Mouse (Mus musculus) heart, postnatal 25 days (tissue): ENCODE measurements around the gene Kcnc3. TPM values are rescaled to one million over a fixed set of nuclear protein-coding genes. Genes with fewer than 3 reads are reported as not detected.
A peak's percentile ranks its signal among the peaks of the same experiment; 100 is the strongest.

Source experiments
- DNase-seq: peaks from one replicate; pipeline ENCODE4 v3.0.0; 2022; ENCODE audit warnings: low spot score
- intact Hi-C: fragments of 180-260 bp; cut with DNase I; formaldehyde crosslinking; loops from one replicate; pipeline ENCODE4 v1.15.1; 2025
- total RNA-seq, 2 experiments: library from RNA; stranded (reverse); gene quantifications; 2 replicates each; pipeline ENCODE4 v1.2.3; 2021

Gene Kcnc3
- total RNA-seq, 2 experiments from 2014 or later, result 1.9 to 2.3 TPM

DNA sequence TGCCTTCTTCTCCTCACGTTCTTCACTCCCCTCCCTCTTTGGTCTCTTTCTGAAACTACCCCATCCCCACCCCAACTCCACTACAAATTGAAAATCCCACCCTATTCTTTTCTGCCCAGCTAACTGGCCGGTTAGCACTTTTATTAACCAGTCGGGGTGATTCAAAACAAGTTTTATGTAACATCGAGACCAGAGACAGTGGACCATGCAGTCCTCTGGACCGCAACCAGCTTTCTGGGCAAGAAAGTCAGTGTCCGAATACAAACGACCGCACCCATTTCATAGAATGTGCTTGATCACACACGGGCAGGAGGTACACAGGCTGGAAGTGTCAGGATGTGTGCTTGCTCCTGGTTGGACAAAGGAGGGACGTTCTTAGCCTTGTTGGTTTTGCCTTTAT lies 26.0 kb upstream of the Kcnc3 start:
- intact Hi-C loops, result no loop called here
- no peak for DNase-seq

DNA sequence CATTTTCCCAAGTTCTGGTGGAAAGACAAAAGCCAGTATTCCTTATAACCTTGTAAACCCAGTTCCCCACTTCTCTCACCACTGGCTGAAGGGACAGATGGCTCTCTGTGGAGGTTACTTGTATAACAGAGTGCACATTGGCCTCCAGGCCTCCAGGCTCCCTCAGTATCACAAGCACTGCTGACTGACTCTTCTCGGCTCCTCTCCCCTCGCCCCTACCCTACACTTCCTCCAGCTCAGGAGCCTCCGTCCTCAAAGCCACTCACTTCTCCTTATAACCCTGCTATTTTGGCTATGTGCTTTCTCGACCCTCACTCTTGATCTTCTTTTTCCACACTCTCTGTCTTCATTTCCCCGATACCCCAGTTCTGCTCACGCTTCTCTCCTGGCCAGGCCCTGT lies 25.1 kb upstream of the Kcnc3 start:
- intact Hi-C loops, result no loop called here

DNA sequence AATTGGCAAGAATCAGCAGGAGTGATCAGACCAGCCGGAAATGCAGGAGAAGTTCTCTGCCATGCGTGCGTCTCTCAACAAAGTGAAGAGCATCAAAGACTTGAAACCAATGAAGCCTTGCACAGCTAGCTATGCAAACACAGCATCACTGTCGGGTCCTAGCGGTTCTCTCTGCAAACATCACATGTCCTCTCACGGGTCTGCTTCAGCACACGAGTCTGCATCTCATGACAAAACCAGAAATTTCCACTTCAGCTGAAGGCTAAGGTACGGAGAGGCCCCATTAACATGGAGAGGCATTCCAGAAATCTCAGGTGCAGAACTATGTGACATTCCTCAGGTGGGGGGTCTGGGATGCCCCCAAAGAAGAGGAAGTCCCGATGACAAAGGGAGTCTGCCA lies 21.7 kb upstream of the Kcnc3 start:
- intact Hi-C loops, result no loop called here
- DNase-seq, result no peak

More for the DNA sequence above, 25.1 kb upstream of the Kcnc3 start:
- DNase-seq, result no peak

DNA sequence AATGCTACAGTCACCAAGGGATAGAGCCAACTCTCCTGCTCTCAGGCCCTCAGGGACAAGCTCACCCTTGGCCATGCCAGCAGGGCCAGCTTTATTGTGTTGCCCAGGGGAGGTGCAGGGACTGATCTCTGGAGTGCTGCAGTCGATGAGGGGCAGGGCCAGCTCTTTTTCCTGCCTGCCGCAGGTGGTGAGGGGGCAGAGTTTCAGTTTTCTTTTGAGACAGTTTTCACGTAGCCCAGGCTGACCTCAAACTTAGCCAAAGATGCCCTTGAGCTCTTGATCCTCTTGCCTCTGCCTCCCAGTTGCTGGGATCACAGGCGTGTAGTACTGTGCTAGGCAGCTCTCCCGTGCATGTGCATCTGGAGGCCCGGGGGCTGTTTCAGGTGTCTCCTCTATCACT lies 19.5 kb upstream of the Kcnc3 start:
- DNase-seq, result no peak
- intact Hi-C loops, result no loop called here

GRCm38 (mm10) chr7:44571811-44572210 lies 18.7 kb upstream of the Kcnc3 start:
- intact Hi-C loops, result no loop called here
- no peak for DNase-seq

- no peak for DNase-seq
- intact Hi-C loops, result no loop called here
Measured at GRCm38 (mm10) chr7:44572213-44572701, 18.2 kb upstream of the Kcnc3 start, which contains the start of gene Napsa. Gene Napsa (plus strand): TSS chr7:44572380.

GRCm38 (mm10) chr7:44572956-44573484 lies 17.4 kb upstream of the Kcnc3 start:
- intact Hi-C loops, result no loop called here
- no peak for DNase-seq

DNA sequence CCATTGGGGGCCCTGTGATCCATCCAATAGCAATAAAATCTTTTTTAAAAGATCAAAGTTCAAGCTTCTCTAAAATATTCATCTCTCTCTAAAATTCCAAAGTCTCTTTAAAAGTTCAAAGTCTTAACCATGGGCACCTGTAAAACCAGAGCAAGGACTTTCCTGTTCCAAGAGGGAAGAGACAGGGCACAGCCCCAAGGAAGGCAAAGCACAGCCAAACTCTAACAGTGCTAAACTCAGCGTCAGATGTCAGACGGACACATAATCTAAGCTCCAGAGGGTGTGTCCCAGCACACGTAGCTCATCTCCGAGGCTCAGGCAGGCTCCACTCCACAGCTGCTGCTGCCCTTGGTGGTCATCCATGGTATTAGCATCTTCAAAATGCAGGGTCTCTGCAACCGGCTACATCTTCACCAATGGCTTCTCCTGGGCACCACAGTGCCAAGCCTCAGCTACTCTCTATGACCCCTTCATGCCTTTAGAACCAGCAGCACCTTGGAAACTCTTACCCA lies 14.1 kb upstream of the Kcnc3 start:
- intact Hi-C loops, result no loop called here
- DNase-seq, result no peak

- no peak for DNase-seq
- intact Hi-C loops, result no loop called here
Measured at GRCm38 (mm10) chr7:44581637-44582036, 8.8 kb upstream of the Kcnc3 start.

GRCm38 (mm10) chr7:44582709-44583108 lies 7.8 kb upstream of the Kcnc3 start:
- no peak for DNase-seq
- intact Hi-C loops, result no loop called here

- no peak for DNase-seq
- intact Hi-C loops, result no loop called here
Measured at GRCm38 (mm10) chr7:44583146-44583545, 7.3 kb upstream of the Kcnc3 start.

GRCm38 (mm10) chr7:44584265-44584804 lies 6.1 kb upstream of the Kcnc3 start:
- intact Hi-C loops, result no loop called here
- DNase-seq, result no peak

DNA sequence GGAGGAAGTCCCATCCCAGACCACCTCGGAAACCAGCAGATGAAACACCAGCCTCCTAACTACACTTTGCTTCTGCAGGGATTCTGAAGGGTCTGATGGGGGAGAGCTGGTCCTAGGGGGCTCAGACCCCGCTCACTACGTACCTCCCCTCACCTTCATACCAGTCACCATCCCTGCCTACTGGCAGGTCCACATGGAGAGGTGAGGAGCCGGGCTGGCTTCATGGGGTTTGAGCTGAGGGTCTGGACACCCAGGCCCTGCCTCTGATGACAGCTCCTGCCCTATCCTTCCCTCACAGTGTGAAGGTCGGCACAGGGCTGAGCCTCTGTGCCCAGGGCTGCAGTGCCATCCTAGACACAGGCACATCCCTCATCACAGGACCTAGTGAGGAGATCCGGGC lies 5.5 kb upstream of the Kcnc3 start:
- intact Hi-C loops, result no loop called here
- no peak for DNase-seq

DNA sequence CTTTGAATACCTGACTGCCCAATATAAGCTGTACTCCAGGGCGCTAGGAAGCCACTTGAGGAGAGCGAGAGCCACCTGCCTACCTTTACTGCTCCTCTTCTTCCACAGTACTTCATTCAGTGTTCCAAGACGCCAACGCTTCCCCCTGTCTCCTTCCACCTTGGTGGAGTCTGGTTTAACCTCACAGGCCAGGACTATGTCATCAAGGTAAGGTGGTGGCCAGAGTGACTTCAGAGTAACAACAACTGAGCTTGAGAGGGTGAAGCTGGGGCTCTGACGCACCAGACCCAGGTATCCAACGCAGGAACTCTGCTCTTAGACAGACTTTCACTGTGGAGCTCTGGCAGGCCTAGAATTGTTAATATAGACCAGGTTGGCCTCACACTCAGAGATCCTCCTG lies 4.9 kb upstream of the Kcnc3 start:
- intact Hi-C loops, result no loop called here

DNA sequence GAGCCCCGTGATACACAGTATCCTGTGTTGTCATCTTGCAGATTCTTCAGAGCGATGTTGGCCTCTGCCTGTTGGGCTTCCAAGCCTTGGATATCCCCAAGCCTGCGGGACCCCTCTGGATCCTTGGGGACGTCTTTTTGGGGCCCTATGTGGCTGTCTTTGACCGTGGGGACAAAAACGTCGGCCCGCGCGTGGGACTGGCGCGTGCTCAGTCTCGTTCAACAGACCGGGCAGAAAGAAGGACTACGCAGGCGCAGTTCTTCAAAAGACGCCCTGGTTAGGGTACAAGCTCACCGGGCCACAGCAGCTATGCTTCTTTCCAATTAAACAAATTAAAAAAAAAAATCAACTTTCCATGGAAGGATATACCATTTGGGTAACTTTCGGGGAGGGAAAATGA lies 3.9 kb upstream of the Kcnc3 start:
- DNase-seq, result no peak
- intact Hi-C loops, result no loop called here

More for the DNA sequence above, 4.9 kb upstream of the Kcnc3 start:
- DNase-seq, result no peak

- DNase-seq, result no peak
- intact Hi-C loops, result no loop called here
Measured at GRCm38 (mm10) chr7:44586930-44587329, 3.5 kb upstream of the Kcnc3 start.

DNA sequence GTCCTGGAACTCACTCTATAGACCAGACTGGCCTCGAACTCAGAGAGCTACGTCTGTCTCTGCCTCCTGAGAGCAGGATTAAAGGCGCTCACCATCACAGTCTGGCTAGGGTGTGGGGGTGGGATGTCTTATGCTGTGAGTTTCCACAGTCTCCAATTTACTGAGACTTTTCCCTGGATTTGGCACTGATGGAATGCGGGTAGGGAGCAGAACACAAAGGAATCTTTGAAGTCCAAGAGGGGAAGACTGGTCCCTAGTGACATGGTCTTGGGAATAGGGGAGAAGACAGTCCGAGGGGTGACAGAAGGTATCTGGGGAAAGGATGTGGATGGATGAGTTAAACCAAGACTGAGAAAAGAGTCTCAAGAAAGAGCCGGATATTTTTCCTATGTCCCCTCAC lies 2.8 kb upstream of the Kcnc3 start:
- no peak for DNase-seq
- intact Hi-C loops, result no loop called here

DNA sequence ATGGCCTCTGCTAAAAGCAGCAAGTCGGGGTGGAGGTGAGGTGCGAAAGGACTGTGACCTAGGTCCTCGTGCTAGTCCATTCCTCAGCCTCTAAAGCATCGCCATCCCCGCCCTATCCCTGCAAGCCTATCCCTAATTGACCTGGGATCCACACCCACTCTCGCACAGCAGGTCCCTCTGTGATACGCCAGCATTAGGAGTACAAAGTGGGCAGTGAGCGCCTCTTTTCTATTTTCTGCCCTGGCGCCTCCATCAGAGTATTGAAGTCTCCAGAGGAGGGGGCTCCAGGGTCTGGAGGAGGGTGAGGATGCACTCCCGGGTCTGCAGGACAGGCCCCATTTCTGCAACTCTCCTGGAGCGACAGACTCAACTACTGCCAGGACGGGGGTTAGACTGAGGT lies 2.1 kb upstream of the Kcnc3 start:
- no peak for DNase-seq
- intact Hi-C loops, result no loop called here

GRCm38 (mm10) chr7:44589149-44589548 lies 1.3 kb upstream of the Kcnc3 start:
- intact Hi-C loops, result no loop called here
- peak; percentile 23 for DNase-seq

- intact Hi-C loops, result no loop called here
- DNase-seq, result no peak
Measured at GRCm38 (mm10) chr7:44589946-44590345, 518 bp upstream of the Kcnc3 start.

DNA sequence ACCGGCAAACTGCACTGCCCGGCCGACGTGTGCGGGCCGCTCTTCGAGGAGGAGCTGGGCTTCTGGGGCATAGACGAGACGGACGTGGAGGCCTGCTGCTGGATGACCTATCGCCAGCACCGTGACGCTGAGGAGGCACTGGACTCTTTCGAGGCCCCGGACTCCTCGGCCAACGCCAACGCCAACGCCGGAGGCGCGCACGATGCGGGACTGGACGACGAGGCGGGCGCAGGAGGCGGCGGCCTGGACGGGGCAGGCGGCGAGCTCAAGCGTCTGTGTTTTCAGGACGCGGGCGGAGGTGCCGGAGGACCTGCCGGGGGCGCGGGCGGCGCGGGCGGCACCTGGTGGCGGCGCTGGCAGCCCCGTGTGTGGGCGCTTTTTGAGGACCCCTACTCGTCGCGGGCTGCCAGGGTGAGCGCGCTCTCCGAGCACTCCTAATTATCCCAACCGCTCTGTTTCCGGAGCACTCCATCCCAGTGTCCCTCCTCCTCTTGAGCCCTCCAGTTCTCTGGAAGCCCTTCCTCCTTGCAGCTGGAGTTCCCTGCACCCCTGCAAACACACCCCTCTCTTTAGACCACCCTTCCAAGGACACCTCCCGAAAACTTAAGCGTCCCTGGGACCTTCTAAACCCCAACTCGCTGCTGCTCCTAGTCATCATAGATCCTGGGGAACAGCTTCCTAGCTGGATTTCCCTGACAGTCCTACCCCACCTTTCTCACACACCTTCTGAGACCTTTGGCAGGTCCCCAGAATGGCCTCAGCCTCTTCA lies 1.1 kb downstream of the Kcnc3 start:
- intact Hi-C loops, result no loop called here
- DNase-seq, result no peak
